Mouse (Mus musculus) MEL (cell line): ENCODE data around the gene Slc1a7.

Experiments used
- CHD2 ChIP-seq: IDR thresholded peaks from 2 replicates; pipeline ENCODE4 v1.6.1; 2011; ENCODE audit warnings: low read length, improper control_type of control experiment
- CTCF ChIP-seq, 3 experiments: IDR thresholded peaks in 2 of 3; conservative IDR thresholded peaks in 1 of 3; 2 replicates each; pipeline ENCODE4 v1.5.1; 2011 to 2012; ENCODE audit warnings: low read length in 3 of 3, low read depth in 2 of 3, mild to moderate bottlenecking in 2 of 3, improper control_type of control experiment in 1 of 3, inconsistent platforms in 1 of 3, mixed read lengths in 1 of 3, moderate library complexity in 1 of 3; ENCODE audit not compliant: control insufficient read depth in 1 of 3, insufficient read depth in 1 of 3, poor library complexity in 1 of 3, severe bottlenecking in 1 of 3
- GATA1 ChIP-seq: IDR thresholded peaks from 2 replicates; pipeline ENCODE4 v1.6.1; 2011; ENCODE audit warnings: low read depth, low read length, improper control_type of control experiment
- MYB ChIP-seq: IDR thresholded peaks from 2 replicates; pipeline ENCODE4 v1.6.1; 2011; ENCODE audit warnings: mild to moderate bottlenecking, low read depth, low read length, improper control_type of control experiment
- POLR2A ChIP-seq, 2 experiments: IDR thresholded peaks; 2 replicates each; pipeline ENCODE4 v1.6.1; 2011 to 2012; ENCODE audit warnings: low read length in 2 of 2, mild to moderate bottlenecking in 2 of 2, control low read depth in 1 of 2, improper control_type of control experiment in 1 of 2, low read depth in 1 of 2, moderate library complexity in 1 of 2; ENCODE audit not compliant: control insufficient read depth in 1 of 2, insufficient read depth in 1 of 2, poor library complexity in 1 of 2
- RCOR1 ChIP-seq: IDR thresholded peaks from 2 replicates; pipeline ENCODE4 v1.6.1; 2012; ENCODE audit warnings: low read depth, mild to moderate bottlenecking, inconsistent platforms, low read length, improper control_type of control experiment
- TCF12 ChIP-seq: IDR thresholded peaks from 2 replicates; pipeline ENCODE4 v1.6.1; 2014; ENCODE audit warnings: low read depth, mild to moderate bottlenecking, inconsistent platforms, low read length, improper control_type of control experiment, moderate library complexity

GRCm38 (mm10) chr4:107942741-107943140, 25.4 kb upstream of the Slc1a7 start:
- no peak for TF ChIP-seq CTCF (IDR thresholded peaks at IDR 0.05 in 2 of 3, conservative IDR thresholded peaks at IDR 0.05 in 1 of 3; ENCODE audit: control insufficient read depth in 1 of 3, insufficient read depth in 1 of 3, low read depth in 2 of 3, low read length in 3 of 3, poor library complexity in 1 of 3, severe bottlenecking in 1 of 3)
- TF ChIP-seq RCOR1: no peak
- no peak for TF ChIP-seq TCF12
- TF ChIP-seq GATA1: no peak
- TF ChIP-seq POLR2A (IDR thresholded peaks at IDR 0.05; ENCODE audit: control insufficient read depth in 1 of 2, insufficient read depth in 1 of 2, low read depth in 1 of 2, low read length in 2 of 2, poor library complexity in 1 of 2): no peak
- TF ChIP-seq CHD2: no peak
- TF ChIP-seq MYB: no peak
